Mouse (Mus musculus) intestine, postnatal 0 days (tissue): ENCODE data around the gene Plekha6. TPM values are rescaled to one million over a fixed set of nuclear protein-coding genes. Genes with fewer than 3 reads are reported as not detected.
"Not testable (repeated sequence)": the region's sequence is repeated elsewhere in the genome, so short reads cannot be mapped to it uniquely, and the experiment has no call there.

ENCODE experiments used
- ATAC-seq: fragments of 200-750 bp; cut with Nextera tagmentation; 2 replicates; pipeline ENCODE4 v1.8.0; 2017; ENCODE audit warnings: mild to moderate bottlenecking, moderate TSS enrichment, moderate library complexity
- H3K27ac ChIP-seq: fragments of 300-500 bp; sonication (generic); 2 replicates; pipeline ENCODE4 v1.5.1; 2014; ENCODE audit warnings: mild to moderate bottlenecking, low read depth, low read length, moderate library complexity
- H3K27me3 ChIP-seq: fragments of 300-500 bp; sonication (generic); replicated peaks from 2 replicates; pipeline ENCODE4 v1.6.1; 2014; ENCODE audit warnings: low read length, mixed read lengths; ENCODE audit not compliant: control insufficient read depth, insufficient read depth
- H3K36me3 ChIP-seq: fragments of 300-500 bp; sonication (generic); 2 replicates; pipeline ENCODE4 v1.6.1; 2014; ENCODE audit warnings: mild to moderate bottlenecking, moderate library complexity; ENCODE audit not compliant: control insufficient read depth, insufficient read depth
- H3K4me1 ChIP-seq: fragments of 300-500 bp; sonication (generic); replicated peaks from 2 replicates; pipeline ENCODE4 v1.6.1; 2014; ENCODE audit warnings: antibody characterized with exemption, low read length, mixed read lengths; ENCODE audit not compliant: control insufficient read depth, insufficient read depth
- H3K4me2 ChIP-seq: fragments of 300-500 bp; sonication (generic); replicated peaks from 2 replicates; pipeline ENCODE4 v1.6.1; 2014; ENCODE audit warnings: low read depth, mild to moderate bottlenecking, moderate library complexity
- H3K4me3 ChIP-seq: fragments of 300-500 bp; sonication (generic); 2 replicates; pipeline ENCODE4 v1.5.1; 2014; ENCODE audit warnings: low read depth, low read length
- H3K9ac ChIP-seq: fragments of 300-500 bp; sonication (generic); 2 replicates; pipeline ENCODE4 v1.6.1; 2014; ENCODE audit warnings: mild to moderate bottlenecking, low read depth, low read length
- H3K9me3 ChIP-seq: fragments of 300-500 bp; sonication (generic); 2 replicates; pipeline ENCODE4 v1.6.1; 2016; ENCODE audit warnings: mixed run types; ENCODE audit not compliant: control insufficient read depth
- CTCF ChIP-seq: sonication (generic); IDR thresholded peaks from 2 replicates; pipeline ENCODE4 v1.5.1; 2016; ENCODE audit warnings: low read depth, mild to moderate bottlenecking, control low read depth, antibody characterized with exemption, moderate library complexity
- WGBS: fragments of 180-500 bp; shearing (Covaris S2); extraction: QIAGEN DNeasy Blood & Tissue Kit; methylation state at CpG from one replicate; pipeline ENCODE4 v1.1.7; 2014; 5-methylcytosine and 5-hydroxymethylcytosine counted together
- polyA plus RNA-seq: library from polyadenylated mRNA; unstranded; fragments of >200 nt; fragmentation: Nextera tagmentation; extraction: Ambion mirVana; gene quantifications from 2 replicates; pipeline ENCODE4 v1.2.1, GENCODE M21; 2015

Plekha6 gene
- polyA plus RNA-seq, 1 experiment from 2014 or later: 7.5 TPM

DNA sequence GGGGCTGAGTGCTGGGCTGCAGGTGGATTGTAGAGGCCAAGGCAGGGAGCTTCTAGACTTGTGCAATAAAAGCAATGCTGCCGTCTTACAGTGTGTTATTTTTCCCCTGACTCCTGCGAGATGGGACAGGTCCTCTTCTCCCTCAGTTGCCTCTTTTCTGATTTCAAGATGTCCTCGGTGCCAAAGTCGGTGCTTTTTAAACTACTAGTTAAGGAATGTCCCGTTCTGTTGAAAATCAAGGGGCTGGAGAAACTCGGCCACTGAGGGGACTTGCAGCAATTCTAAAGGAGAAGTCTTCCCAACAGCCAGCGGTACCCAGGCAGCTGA is 165.6 kb downstream of the Plekha6 start:
- H3K9ac ChIP-seq: peak overlapping the region; percentile 37; the same call in 1 of the 2 replicates
- no peak overlapping the region for H3K27ac ChIP-seq
- peak overlapping the region; percentile 62 for H3K4me2 ChIP-seq
- no peaks in the 10 kb centered on the region; the same call in 1 of the 2 replicates for H3K4me1 ChIP-seq
- no peaks in the 10 kb centered on the region for H3K9me3 ChIP-seq
- peak overlapping the region; percentile 26 for H3K4me3 ChIP-seq
- 31% methylated on average over 7 of the region's 7 CpGs for WGBS
- H3K36me3 ChIP-seq: no peaks in the 10 kb centered on the region
- H3K27me3 ChIP-seq: no peaks in the 10 kb centered on the region; the same call in 1 of the 2 replicates
- TF ChIP-seq CTCF: no peak
- no peak for ATAC-seq

DNA sequence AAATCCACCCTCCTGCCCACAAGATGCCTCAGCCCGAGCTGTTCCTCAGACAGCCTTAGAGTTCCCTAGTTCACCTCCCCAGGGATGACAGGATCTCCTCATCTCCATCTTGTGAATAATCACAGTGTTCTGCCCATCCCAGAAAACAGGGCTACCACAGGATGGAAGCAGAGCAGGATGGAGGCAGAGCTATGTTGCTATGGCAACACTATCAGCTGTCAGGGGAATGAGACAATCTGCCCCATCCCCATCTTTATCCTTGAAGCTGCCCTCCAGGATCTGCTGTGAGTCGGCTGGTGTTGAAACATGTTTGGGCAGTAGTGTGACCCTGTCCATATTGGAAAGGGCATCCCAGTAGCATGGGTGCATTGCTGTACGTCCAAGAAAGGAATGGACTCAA is 167.1 kb downstream of the Plekha6 start:
- no peak for ATAC-seq
- no peak overlapping the region for H3K4me2 ChIP-seq
- 55% methylated on average over 3 of the region's 3 CpGs for WGBS
- TF ChIP-seq CTCF: no peak
- H3K27me3 ChIP-seq: no peaks in the 10 kb centered on the region; the same call in 1 of the 2 replicates
- no peak overlapping the region for H3K4me3 ChIP-seq
- no peaks in the 10 kb centered on the region; the same call in 1 of the 2 replicates for H3K4me1 ChIP-seq
- H3K27ac ChIP-seq: no peak overlapping the region
- H3K36me3 ChIP-seq: no peaks in the 10 kb centered on the region
- H3K9me3 ChIP-seq: no peaks in the 10 kb centered on the region
- H3K9ac ChIP-seq: no peak overlapping the region

DNA sequence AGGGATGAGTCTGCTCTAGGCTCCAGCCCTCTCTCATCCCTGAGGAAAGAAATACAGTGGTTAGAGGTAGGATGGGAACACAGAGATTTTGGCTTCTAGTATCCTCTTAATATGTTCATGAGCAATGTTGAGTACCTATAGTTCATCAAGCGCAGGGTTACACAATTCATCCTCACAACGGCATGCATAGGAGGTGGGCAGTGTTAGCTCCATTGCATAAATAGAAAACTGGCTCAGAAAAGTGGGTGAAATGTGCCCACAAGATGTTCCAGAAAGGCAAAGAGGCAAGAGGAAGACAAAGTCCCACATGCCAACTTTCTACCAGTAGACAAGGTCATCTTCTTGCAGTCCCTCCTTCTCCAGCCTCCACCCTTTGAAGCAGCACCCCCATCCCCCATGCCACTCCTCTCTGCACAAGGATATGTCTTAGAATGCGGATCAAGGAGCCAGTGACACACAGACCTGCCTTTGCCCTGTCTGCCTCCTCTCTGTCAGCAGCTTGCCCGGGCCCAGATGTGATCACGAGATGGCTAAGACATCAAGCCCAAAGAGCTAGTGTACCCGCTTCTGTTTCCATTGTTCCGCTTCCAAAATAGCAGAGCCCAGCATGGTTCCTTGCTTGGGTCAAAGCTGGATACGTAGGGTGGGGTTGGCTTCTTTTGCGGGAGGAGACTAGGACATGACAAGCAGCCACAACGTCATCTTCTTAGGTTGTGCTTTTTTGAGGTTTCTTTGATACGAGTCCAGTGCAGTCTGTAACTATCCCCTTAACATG is 168.8 kb downstream of the Plekha6 start:
- H3K9ac ChIP-seq: no peak overlapping the region
- H3K4me3 ChIP-seq: no peak overlapping the region
- no peak for TF ChIP-seq CTCF
- H3K4me2 ChIP-seq: no peak overlapping the region
- no peaks in the 10 kb centered on the region for H3K36me3 ChIP-seq
- H3K9me3 ChIP-seq: no peaks in the 10 kb centered on the region
- no peak for ATAC-seq
- H3K27me3 ChIP-seq: no peaks in the 10 kb centered on the region; the same call in 1 of the 2 replicates
- WGBS: 92% methylated on average over 11 of the region's 11 CpGs
- H3K4me1 ChIP-seq: no peaks in the 10 kb centered on the region; the same call in 1 of the 2 replicates
- no peak overlapping the region for H3K27ac ChIP-seq

DNA sequence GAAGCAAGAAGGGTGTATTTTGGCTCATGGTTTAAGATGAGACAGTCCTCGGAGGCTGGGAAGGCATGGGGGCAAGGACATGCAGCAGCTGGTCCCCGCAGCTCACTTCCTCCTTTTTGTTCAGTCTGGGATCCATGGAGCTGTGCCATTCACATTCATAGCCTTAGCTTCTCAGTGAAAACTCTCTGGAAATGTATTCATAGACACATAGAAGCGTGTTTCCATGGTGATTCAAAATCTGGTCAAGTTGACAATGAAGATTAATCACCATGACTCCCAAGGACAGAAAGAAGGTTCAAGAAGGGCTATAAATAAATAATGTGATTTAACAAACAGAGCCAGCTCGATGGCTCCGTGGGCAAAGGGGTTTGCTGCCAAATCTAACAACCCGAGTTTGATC is 169.9 kb downstream of the Plekha6 start:
- no peaks in the 10 kb centered on the region; the same call in 1 of the 2 replicates for H3K4me1 ChIP-seq
- no peak for TF ChIP-seq CTCF
- H3K4me3 ChIP-seq: no peak overlapping the region
- no peak overlapping the region for H3K9ac ChIP-seq
- no peak for ATAC-seq
- no peaks in the 10 kb centered on the region; the same call in 1 of the 2 replicates for H3K27me3 ChIP-seq
- no peak overlapping the region for H3K4me2 ChIP-seq
- no peak overlapping the region for H3K27ac ChIP-seq
- 74% methylated on average over 6 of the region's 6 CpGs for WGBS
- H3K36me3 ChIP-seq: no peaks in the 10 kb centered on the region
- no peaks in the 10 kb centered on the region for H3K9me3 ChIP-seq

DNA sequence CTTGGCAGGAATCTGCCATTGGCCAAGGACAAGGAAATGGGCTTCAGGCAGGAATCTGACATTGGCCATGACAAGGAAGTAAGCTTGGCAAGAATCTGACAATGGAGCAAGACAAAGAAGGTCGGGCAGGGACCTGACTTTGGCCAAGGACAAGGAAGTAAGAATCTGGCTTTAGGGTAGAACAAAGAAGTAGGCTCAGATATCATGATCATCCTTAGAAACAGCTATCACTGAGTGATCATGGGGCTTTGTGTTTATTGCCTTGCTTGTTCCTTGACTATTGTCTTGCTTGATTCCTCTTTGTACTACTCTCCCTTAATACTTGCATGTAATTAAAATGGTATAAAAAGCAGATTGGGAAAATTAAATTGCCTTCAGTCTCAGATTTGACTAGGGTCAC is 176.4 kb downstream of the Plekha6 start:
- not testable (repeated sequence) for H3K4me2 ChIP-seq, H3K9me3 ChIP-seq, H3K27ac ChIP-seq, H3K4me3 ChIP-seq, H3K4me1 ChIP-seq, H3K9ac ChIP-seq, H3K36me3 ChIP-seq, H3K27me3 ChIP-seq, ATAC-seq
- 36% methylated on average over 1 of the region's 1 CpGs for WGBS

DNA sequence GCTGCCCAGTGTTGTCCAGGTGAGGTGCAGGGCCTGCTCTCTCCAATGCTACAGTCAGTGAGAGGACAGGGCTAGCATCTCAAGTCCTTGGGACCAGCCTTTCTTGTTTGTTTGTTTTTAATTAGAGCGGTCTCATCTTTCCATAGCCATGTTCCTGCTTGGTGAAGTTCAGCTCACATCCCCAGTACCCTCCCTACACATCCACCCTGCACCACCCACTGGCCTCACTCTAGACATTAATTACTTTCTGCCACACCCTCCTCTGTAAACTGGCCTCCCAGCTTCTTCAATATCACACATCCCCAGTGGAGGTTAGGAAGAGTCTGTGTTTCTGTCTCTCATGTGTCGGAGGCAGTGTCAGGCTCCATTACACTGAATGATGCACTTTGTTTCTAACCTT is 180.3 kb downstream of the Plekha6 start:
- ATAC-seq: no peak

More for the DNA sequence above, 180.3 kb downstream of the Plekha6 start:
- Histone ChIP-seq H3K27ac (no peak overlapping the region), H3K27me3 (no peaks in the 10 kb centered on the region), H3K4me1 (no peaks in the 10 kb centered on the region; the same call in 1 of the 2 replicates), H3K9me3 (no peaks in the 10 kb centered on the region), H3K4me3 (no peak overlapping the region), H3K36me3 (no peaks in the 10 kb centered on the region), H3K4me2 (no peak overlapping the region), H3K9ac (no peak overlapping the region)
- WGBS: 74% methylated on average over 2 of the region's 2 CpGs
- no peak for TF ChIP-seq CTCF
